8 mouse cellular contexts compared by ENCODE assay signal in the genomic region with DNA sequence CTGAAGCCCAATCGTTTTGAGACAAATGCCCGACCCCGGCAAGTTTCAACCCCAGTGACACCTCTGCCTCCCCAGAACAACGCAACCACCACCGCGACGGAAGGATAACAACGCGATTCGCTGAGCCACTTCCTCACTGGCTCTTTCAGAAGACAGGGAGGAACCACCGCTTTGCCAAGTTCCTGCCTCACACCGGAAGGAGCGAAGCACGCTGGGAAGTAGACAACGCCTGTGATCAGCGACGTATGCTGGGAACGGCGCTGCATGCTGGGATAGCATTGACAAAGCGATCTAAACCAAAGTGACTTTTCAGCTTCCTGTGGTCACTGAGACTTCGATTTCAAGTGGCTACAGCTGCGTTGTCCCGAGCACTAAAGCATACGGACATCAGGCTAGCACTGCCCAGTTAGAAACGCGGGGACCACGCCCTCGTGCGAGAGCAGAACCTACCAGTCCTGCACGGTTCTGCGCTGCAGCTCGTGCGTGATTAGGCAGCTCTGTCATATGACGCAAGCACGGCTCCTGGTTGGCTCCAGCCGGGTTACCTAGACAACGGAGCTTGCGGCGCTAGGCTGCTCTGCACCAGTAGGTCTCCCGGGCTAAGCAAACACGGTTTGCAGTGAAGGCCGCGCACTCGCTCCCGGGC. TPM values are rescaled to one million over a fixed set of nuclear protein-coding genes. Genes with fewer than 3 reads are reported as not detected.
DNase-seq lines count a peak whose midpoint lies in the region; ATAC-seq lines count a peak whose summit lies in the region.

A gene (plus strand): TSS at position 195 of the 646 bp plus-strand sequence.

- peak; percentile 99 for DNase-seq in R1 (ENCODE audit: low read depth, low spot score)
- peak; percentile 96 for DNase-seq in cerebellum, postnatal 25 days
- peak; percentile 92 to 93 for DNase-seq in frontal cortex, postnatal 25 days (ENCODE audit: low spot score in 2 of 2)
- DNase-seq in hindbrain, embryonic 14.5 days (ENCODE audit: low spot score): peak; percentile 95
- DNase-seq in layer of hippocampus, postnatal 36 days: peak; percentile 97
- peak; percentile 97 for DNase-seq in lung, postnatal 36 days
- peak; percentile 99 for DNase-seq in retina, postnatal 1 day
- DNase-seq in urinary bladder, adult 18-20 months (ENCODE audit: low spot score in 2 of 2): peak; percentile 89 to 90

- peaks cover 18% of the 10 kb centered on the region for H3K36me3 ChIP-seq in hindbrain, embryonic 14.5 days (replicated peaks; ENCODE audit: control insufficient read depth, insufficient read depth)

- H3K27me3 ChIP-seq in hindbrain, embryonic 14.5 days (ENCODE audit: control insufficient read depth, insufficient read depth, low read length): no peaks in the 10 kb centered on the region

- peak; percentile 100 for ATAC-seq in hindbrain, embryonic 14.5 days (ENCODE audit: low FRiP score)

- peak within 1 kb of the TSS; percentile 93 for H3K9ac ChIP-seq in hindbrain, embryonic 14.5 days

- H3K4me3 ChIP-seq in hindbrain, embryonic 14.5 days (replicated peaks; ENCODE audit: low read length): peak within 1 kb of the TSS; percentile 88

- H3K27ac ChIP-seq in hindbrain, embryonic 14.5 days: peak within 1 kb of the TSS; percentile 97

- no peaks in the 10 kb centered on the region for H3K9me3 ChIP-seq in hindbrain, embryonic 14.5 days (ENCODE audit: control insufficient read depth, low read length)

- WGBS in hindbrain, embryonic 14.5 days: under 1% methylated on average over 45 of the region's 45 CpGs

- H3K4me1 ChIP-seq in hindbrain, embryonic 14.5 days (replicated peaks; ENCODE audit: control insufficient read depth, insufficient read depth, low read length): peaks cover 22% of the 10 kb centered on the region

- peak within 1 kb of the TSS; percentile 69 for H3K4me2 ChIP-seq in hindbrain, embryonic 14.5 days (replicated peaks)

RNA-seq across cellular contexts. Expression of the gene that starts here (rescaled TPM):
- polyA plus RNA-seq in hindbrain, embryonic 14.5 days (2014; fragmentation: Nextera tagmentation; extraction: Ambion mirVana): 48.2 and 50.6 TPM in 2 replicates
- 10 to 100 TPM; 42.2 to 45.8 TPM for total RNA-seq in layer of hippocampus, postnatal 36 days (2021)

Comparison
In these comparisons a context has a peak if more than half of its experiments do, and no peak if none do; other contexts are left out.
1. Peak in every context shown above with its lines: DNase-seq, ATAC-seq, H3K4me3 ChIP-seq and H3K27ac ChIP-seq.